Mouse (Mus musculus): ENCODE results near the gene Fnip1.

GRCm38 (mm10) chr11:54438991-54439690 lies 1.1 kb downstream of the Fnip1 start:
- no peak for TF ChIP-seq CTCF (IDR thresholded peaks at IDR 0.05; ENCODE audit: borderline replicate concordance, extremely low read depth, insufficient read depth, insufficient read length)
- TF ChIP-seq POLR2A (IDR thresholded peaks at IDR 0.05; ENCODE audit: borderline replicate concordance, extremely low read depth, insufficient read depth, insufficient read length, poor library complexity, severe bottlenecking): no peak

All from brain, embryonic 14.5 days (tissue).